In genomic region chr4:76616614-76617013, GRCm38 (mm10) we compare ENCODE assay signal across 16 mouse cellular contexts.
"Had no signal": no experiment of that assay in that cellular context is flagged by ENCODE, and none has a peak within 500 bp of the region (broad histone marks: within the 10 kb centered on the region; RNA-seq: fewer than 3 reads in every experiment).

No protein-coding gene starts in this region.

- DNase-seq: gastrocnemius, adult 2 months; gastrocnemius, postnatal 10 days; gastrocnemius, postnatal 25 days; heart, adult 18-20 months; heart, postnatal 14 days; heart, postnatal 36 days; kidney, adult 11 months; kidney, adult 2 months; kidney, adult 9 months; kidney, postnatal 14 days; kidney, postnatal 36 days; layer of hippocampus, postnatal 36 days; left cerebral cortex, postnatal 4 days had no signal

- ATAC-seq: hindbrain, postnatal 0 days; intestine, embryonic 16.5 days; liver, embryonic 12.5 days had no signal
